Mouse (Mus musculus) stomach, embryonic 16.5 days (tissue): ENCODE measurements around the gene Gucy2c. TPM values are rescaled to one million over a fixed set of nuclear protein-coding genes. Genes with fewer than 3 reads are reported as not detected.
A peak's percentile ranks its signal among the peaks of the same experiment; 100 is the strongest.

Experiments used
- ATAC-seq: fragments of 200-750 bp; cut with Nextera tagmentation; 2 replicates; pipeline ENCODE4 v1.8.0; 2017; ENCODE audit warnings: moderate number of reproducible peaks, moderate TSS enrichment; ENCODE audit not compliant: insufficient read depth, low FRiP score
- H3K27ac ChIP-seq: fragments of 300-500 bp; sonication (generic); 2 replicates; pipeline ENCODE4 v1.5.1; 2014; ENCODE audit warnings: low read length
- H3K27me3 ChIP-seq: fragments of 300-500 bp; sonication (generic); 2 replicates; pipeline ENCODE4 v1.6.1; 2014; ENCODE audit warnings: low read length, control low read depth, mixed read lengths; ENCODE audit not compliant: control insufficient read depth, insufficient read depth
- H3K36me3 ChIP-seq: fragments of 300-500 bp; sonication (generic); 2 replicates; pipeline ENCODE4 v1.6.1; 2014; ENCODE audit warnings: low read length; ENCODE audit not compliant: control insufficient read depth, insufficient read depth
- H3K4me1 ChIP-seq: fragments of 300-500 bp; sonication (generic); 2 replicates; pipeline ENCODE4 v1.6.1; 2014; ENCODE audit warnings: low read length, control low read depth, mixed read lengths; ENCODE audit not compliant: control insufficient read depth, insufficient read depth
- H3K4me2 ChIP-seq: fragments of 300-500 bp; sonication (generic); 2 replicates; pipeline ENCODE4 v1.6.1; 2014; ENCODE audit warnings: low read depth, low read length, mixed read lengths
- H3K4me3 ChIP-seq: fragments of 300-500 bp; sonication (generic); replicated peaks from 2 replicates; pipeline ENCODE4 v1.5.1; 2014; ENCODE audit warnings: mild to moderate bottlenecking, low read length
- H3K9ac ChIP-seq: fragments of 300-500 bp; sonication (generic); 2 replicates; pipeline ENCODE4 v1.6.1; 2014; ENCODE audit warnings: low read length
- H3K9me3 ChIP-seq: fragments of 300-500 bp; sonication (generic); replicated peaks from 2 replicates; pipeline ENCODE4 v1.6.1; 2016; ENCODE audit warnings: low read length, control low read depth; ENCODE audit not compliant: control insufficient read depth
- WGBS: fragments of 180-500 bp; shearing (Covaris S2); extraction: QIAGEN DNeasy Blood & Tissue Kit; methylation state at CpG from one replicate; pipeline ENCODE4 v1.1.7; 2014; 5-methylcytosine and 5-hydroxymethylcytosine counted together
- polyA plus RNA-seq: library from polyadenylated mRNA; unstranded; fragments of >200 nt; fragmentation: Nextera tagmentation; extraction: Ambion mirVana; gene quantifications from 2 replicates; pipeline ENCODE4 v1.2.1, GENCODE M21; 2015

The Gucy2c gene
- polyA plus RNA-seq, 1 experiment from 2014 or later = 8.7 TPM

DNA sequence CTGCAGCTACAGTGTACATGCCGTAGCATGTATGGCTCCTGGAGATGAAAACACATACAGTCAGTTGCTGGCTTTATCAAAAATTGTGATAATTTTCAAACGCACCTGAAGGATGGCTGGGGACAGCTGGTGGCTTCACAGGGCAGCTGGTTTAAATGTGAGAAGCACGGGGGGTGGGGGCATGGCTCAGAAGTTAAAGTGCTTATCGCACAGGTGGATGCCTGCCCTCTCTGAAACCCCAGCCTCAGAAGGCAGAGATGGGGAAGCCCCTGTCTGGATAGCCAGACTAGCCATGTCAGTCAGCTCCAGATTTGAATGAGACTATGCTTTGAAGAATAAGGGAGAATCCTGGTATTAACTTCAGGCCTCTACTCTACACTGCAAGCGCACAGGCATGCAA is 80.4 kb downstream of the Gucy2c start:
- H3K4me3 ChIP-seq = no peak overlapping the region
- no peaks in the 10 kb centered on the region for H3K27me3 ChIP-seq
- 76% methylated on average over 5 of the region's 5 CpGs for WGBS
- no peaks in the 10 kb centered on the region for H3K36me3 ChIP-seq
- no peaks in the 10 kb centered on the region for H3K9me3 ChIP-seq
- no peak overlapping the region for H3K4me2 ChIP-seq
- ATAC-seq = no peak
- H3K9ac ChIP-seq = no peak overlapping the region
- H3K27ac ChIP-seq = no peak overlapping the region
- no peaks in the 10 kb centered on the region for H3K4me1 ChIP-seq

DNA sequence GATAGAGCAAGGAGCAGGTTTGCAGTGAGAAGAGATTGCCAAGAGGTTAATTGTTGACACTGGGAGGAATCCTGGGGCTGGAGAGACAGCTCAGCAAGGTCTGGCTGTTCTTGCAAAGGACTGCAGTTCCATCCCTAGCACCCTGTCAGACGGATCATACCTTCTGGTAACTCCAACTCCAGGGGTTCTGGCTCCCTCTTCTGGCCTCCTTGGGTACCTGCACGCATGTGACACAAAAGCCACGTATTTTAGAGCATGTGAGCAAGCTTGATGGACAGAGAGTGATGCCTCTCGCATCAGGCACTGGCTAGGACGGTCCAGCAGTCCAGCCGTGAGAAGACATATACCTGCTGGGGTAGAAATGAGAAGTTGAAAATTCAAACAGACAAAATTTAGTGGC is 90.3 kb downstream of the Gucy2c start:
- H3K27me3 ChIP-seq = no peaks in the 10 kb centered on the region
- H3K4me3 ChIP-seq = no peak overlapping the region
- no peak overlapping the region for H3K9ac ChIP-seq
- no peak overlapping the region for H3K4me2 ChIP-seq
- H3K27ac ChIP-seq = no peak overlapping the region
- no peak for ATAC-seq
- H3K4me1 ChIP-seq = no peaks in the 10 kb centered on the region
- H3K9me3 ChIP-seq = peaks cover 7% of the 10 kb centered on the region; the same call in 1 of the 2 replicates
- H3K36me3 ChIP-seq = no peaks in the 10 kb centered on the region
- WGBS = 89% methylated on average over 6 of the region's 6 CpGs

DNA sequence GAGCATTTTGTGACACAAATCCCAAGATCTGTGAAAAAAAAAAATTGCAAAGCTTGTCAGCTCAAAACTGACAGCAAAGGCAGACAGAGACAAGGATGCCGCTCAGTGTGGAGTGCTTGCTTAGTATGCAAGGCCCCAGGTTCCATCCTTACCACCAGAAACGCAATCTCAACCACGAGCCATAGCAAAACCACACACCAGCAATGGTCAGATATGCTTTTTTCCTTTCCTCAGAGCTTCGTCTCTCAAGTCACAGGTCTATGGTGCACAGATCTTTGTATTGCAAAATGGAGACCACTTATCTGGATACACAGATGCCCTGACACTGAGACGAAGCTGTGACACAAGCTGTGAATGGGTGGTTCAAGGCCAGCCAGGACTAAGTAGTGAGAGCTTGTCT is 91.0 kb downstream of the Gucy2c start:
- Histone ChIP-seq H3K4me1 (no peaks in the 10 kb centered on the region), H3K4me3 (no peak overlapping the region), H3K4me2 (no peak overlapping the region), H3K36me3 (no peaks in the 10 kb centered on the region), H3K9me3 (peaks cover 7% of the 10 kb centered on the region; the same call in 1 of the 2 replicates), H3K9ac (no peak overlapping the region), H3K27ac (no peak overlapping the region), H3K27me3 (no peaks in the 10 kb centered on the region)
- ATAC-seq = no peak
- 70% methylated on average over 5 of the region's 5 CpGs for WGBS

DNA sequence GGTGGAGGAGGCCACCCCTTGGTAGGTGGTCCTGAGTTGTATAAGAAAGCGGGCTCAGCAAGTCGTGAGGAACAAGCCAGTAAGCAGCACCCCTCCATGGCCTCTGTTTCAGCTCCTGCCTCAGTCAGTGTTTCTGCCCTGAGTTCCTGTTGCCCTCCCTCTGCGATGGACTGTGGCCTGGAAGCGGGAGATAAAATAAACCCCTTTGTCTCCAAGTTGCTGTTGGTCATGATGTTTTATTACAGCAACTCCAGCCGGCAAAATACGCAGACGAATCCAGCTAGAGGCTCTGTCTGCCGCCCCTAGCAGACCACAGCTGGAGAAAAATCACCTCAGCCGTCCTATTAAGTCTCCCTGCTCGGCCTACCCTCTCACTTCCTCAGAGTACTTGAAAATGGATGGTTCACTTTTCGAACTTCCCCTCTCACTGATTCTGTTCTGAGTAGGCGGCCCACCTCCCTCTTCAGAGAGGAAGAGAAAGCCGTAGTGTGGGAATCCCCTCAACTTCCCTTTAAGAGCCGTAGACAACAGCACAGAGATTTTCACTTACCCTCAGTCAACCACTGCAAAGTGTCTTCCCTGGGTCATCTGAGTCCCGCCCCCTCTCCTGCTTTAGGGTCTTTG is 91.7 kb downstream of the Gucy2c start:
- no peaks in the 10 kb centered on the region for H3K27me3 ChIP-seq
- H3K4me2 ChIP-seq = no peak overlapping the region
- H3K36me3 ChIP-seq = no peaks in the 10 kb centered on the region
- 50% methylated on average over 15 of the region's 15 CpGs for WGBS
- H3K9me3 ChIP-seq = peaks cover 7% of the 10 kb centered on the region; the same call in 1 of the 2 replicates
- H3K4me3 ChIP-seq = no peak overlapping the region
- no peak for ATAC-seq
- H3K27ac ChIP-seq = peak overlapping the region; percentile 32; the same call in 1 of the 2 replicates
- no peaks in the 10 kb centered on the region for H3K4me1 ChIP-seq
- H3K9ac ChIP-seq = no peak overlapping the region

DNA sequence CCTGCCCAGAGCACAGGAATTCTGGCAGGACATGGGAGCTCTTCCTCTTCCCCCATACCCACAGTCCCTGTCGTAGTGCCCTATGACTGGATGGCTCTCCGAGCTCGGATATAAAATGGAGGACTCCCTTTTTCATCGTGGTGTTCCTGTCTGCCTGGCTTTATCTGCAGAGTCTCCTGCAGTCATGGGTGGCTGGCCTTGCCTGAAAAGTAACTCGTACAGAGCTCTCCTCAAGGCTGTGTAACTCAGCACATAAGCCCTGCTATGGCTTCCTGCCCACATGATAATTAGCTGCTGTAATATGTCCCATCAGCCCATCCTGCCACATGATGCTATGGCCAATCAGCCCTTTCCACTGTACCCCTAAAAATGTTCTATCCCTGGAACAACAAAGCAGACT is 96.1 kb downstream of the Gucy2c start:
- H3K27ac ChIP-seq = no peak overlapping the region
- 72% methylated on average over 5 of the region's 5 CpGs for WGBS
- ATAC-seq = no peak

DNA sequence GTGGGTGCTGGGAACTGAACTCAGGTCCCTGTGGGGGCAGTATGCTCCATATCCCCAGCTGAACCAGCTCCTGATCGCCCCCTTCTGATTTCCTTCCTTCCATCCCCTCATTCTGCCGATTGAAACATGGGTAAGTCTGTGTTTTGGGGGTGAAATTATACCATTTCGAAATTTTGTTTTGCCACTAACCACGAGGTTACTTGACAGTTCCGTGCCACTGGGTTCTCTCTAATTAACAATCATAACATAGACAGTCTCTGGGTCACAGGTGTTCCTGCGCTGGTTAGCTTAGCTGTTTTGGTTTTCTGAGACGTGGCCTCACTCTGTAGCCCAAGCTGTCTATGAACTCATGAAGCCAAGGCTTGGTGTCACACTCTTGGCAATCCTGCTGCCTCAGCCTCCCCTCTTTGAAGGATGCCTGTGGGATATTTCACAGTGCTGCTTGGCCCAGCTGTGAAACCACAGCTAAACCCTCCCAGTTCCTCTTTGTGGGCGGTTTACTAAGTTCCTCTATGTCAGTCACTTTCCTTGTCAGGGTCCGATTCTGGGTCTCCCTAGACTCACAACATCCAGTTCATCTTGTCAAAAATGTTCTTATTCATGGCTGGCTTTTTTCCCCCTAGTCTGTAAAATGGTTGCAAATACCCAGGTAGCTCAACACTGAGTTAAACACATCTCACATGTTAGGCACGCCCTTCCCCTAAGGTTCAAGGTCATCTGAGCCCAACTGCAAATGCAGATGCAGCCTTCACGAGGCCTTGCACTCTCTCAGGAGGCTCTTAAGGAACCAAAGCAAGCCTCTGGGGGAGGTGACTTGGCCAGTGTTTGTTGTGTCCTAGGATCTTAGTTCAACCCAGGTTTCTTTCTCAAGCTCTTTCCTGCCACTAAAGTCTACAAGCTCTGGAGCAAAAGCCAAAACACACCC is 97.9 kb downstream of the Gucy2c start:
- no peaks in the 10 kb centered on the region for H3K27me3 ChIP-seq
- WGBS = 80% methylated on average over 11 of the region's 11 CpGs
- ATAC-seq = no peak

More for the DNA sequence above, 96.1 kb downstream of the Gucy2c start:
- H3K27me3 ChIP-seq = no peaks in the 10 kb centered on the region
- H3K4me2 ChIP-seq = no peak overlapping the region
- no peaks in the 10 kb centered on the region for H3K36me3 ChIP-seq
- H3K4me3 ChIP-seq = no peak overlapping the region
- H3K9me3 ChIP-seq = no peaks in the 10 kb centered on the region
- no peak overlapping the region for H3K9ac ChIP-seq
- H3K4me1 ChIP-seq = no peaks in the 10 kb centered on the region

DNA sequence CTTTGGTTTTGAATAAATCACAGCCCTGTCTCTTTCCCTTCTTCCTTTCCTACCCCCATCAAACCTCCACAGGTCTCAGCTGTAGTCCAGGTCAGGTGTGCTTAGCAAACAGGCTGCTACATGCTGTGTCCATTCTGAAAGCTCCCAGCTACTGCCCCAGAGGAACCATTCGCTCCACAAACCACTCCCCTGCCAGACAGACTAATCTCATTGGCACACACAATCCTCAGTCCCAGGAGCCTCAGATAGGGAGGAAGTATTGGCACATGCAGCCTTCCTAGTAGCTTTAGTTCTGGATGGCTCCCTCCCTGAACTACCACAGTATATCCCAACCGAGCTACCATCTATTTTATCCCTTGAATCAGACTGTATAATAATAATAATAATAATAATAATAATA is 102.2 kb downstream of the Gucy2c start:
- Histone ChIP-seq H3K4me1 (no peaks in the 10 kb centered on the region), H3K9ac (no peak overlapping the region), H3K36me3 (no peaks in the 10 kb centered on the region), H3K27me3 (no peaks in the 10 kb centered on the region), H3K9me3 (no peaks in the 10 kb centered on the region), H3K4me3 (no peak overlapping the region), H3K27ac (no peak overlapping the region), H3K4me2 (no peak overlapping the region)
- no peak for ATAC-seq
- WGBS = 15% methylated on average over 2 of the region's 2 CpGs

More for the DNA sequence above, 97.9 kb downstream of the Gucy2c start:
- Histone ChIP-seq H3K9me3 (no peaks in the 10 kb centered on the region), H3K4me2 (no peak overlapping the region), H3K4me1 (no peaks in the 10 kb centered on the region), H3K9ac (no peak overlapping the region), H3K4me3 (no peak overlapping the region), H3K36me3 (no peaks in the 10 kb centered on the region), H3K27ac (no peak overlapping the region)

DNA sequence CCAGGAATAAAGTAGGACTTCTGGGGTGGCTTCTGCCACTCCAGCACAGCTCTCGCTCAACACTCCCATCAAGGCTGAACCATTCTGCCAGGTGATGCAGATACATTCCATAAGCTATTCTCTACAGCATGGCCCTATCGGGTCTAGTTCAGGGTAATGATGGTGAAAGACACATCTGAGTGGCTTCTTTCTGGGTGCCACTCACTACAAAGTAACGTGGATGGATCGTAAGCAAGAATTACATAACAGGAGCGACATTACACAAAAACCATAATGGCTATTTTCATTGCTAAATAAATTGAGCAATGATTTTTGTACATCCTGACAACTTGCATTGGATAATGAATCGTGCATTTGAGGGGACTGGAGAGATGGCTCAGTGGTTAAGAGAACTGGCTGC is 106.6 kb downstream of the Gucy2c start:
- ATAC-seq = no peak
- no peak overlapping the region for H3K27ac ChIP-seq
- H3K9me3 ChIP-seq = no peaks in the 10 kb centered on the region
- H3K36me3 ChIP-seq = no peaks in the 10 kb centered on the region
- H3K4me1 ChIP-seq = peaks cover 7% of the 10 kb centered on the region
- no peak overlapping the region for H3K4me3 ChIP-seq
- H3K27me3 ChIP-seq = no peaks in the 10 kb centered on the region
- H3K9ac ChIP-seq = no peak overlapping the region
- no peak overlapping the region for H3K4me2 ChIP-seq
- 92% methylated on average over 6 of the region's 6 CpGs for WGBS

DNA sequence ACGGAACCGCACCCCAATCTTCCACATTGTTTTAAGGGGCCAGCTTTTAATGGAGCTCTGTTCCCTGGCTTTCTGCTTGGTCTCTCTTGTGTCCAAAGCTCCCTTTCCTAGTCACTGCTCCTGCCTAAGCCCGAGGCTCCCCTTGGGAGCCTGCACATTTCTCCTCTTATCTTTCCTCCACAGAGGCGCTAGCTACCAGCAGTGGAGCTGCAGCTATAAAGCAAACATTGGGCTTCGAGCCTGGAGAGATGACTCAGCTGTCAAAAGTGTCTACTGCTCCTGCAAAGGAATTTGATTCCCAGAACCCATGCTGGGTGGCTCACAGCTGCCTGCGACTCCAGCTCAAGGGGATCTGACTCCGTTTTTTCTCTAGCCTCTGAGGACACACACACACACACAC is 109.1 kb downstream of the Gucy2c start:
- Histone ChIP-seq H3K36me3 (no peaks in the 10 kb centered on the region), H3K27ac (peak overlapping the region; percentile 57), H3K27me3 (no peaks in the 10 kb centered on the region), H3K4me3 (no peak overlapping the region), H3K9ac (0 out of 2 replicates have a peak overlapping the region, but pooled peaks have one; percentile 16), H3K9me3 (no peaks in the 10 kb centered on the region), H3K4me2 (no peak overlapping the region), H3K4me1 (peaks cover 7% of the 10 kb centered on the region)
- 39% methylated on average over 7 of the region's 7 CpGs for WGBS
- peak; percentile 80; the same call in 1 of the 2 replicates for ATAC-seq
